Mouse (Mus musculus) cerebellum, adult 2 months (tissue): Measurements from ENCODE around the gene Palld. TPM values are rescaled to one million over a fixed set of nuclear protein-coding genes. Genes with fewer than 3 reads are reported as not detected.

Experiments used
- DNase-seq, 2 experiments: peaks; one replicate each; pipeline ENCODE4 v3.0.0; 2021
- H3K27ac ChIP-seq: fragments of 200-500 bp; 2 replicates; pipeline ENCODE4 v1.5.1; 2012; ENCODE audit warnings: low read length, control low read depth, inconsistent platforms; ENCODE audit not compliant: insufficient read depth
- H3K27me3 ChIP-seq: fragments of 200-500 bp; 2 replicates; pipeline ENCODE4 v1.6.1; 2012; ENCODE audit warnings: inconsistent platforms, mild to moderate bottlenecking, low read length, moderate library complexity; ENCODE audit not compliant: control insufficient read depth, insufficient read depth
- H3K4me1 ChIP-seq: fragments of 200-500 bp; 2 replicates; pipeline ENCODE4 v1.6.1; 2011; ENCODE audit warnings: low read length; ENCODE audit not compliant: control insufficient read depth, insufficient read depth
- H3K4me3 ChIP-seq: fragments of 200-500 bp; replicated peaks from 2 replicates; pipeline ENCODE3; 2011; ENCODE audit warnings: mild to moderate bottlenecking, low read depth, low read length, control low read depth; ENCODE audit not compliant: insufficient read depth
- CTCF ChIP-seq: fragments of 200-500 bp; IDR thresholded peaks from 2 replicates; pipeline ENCODE4 v1.5.1; 2011; ENCODE audit warnings: low read depth, mild to moderate bottlenecking, control low read depth, low read length, moderate library complexity, borderline replicate concordance; ENCODE audit not compliant: insufficient read depth
- POLR2A ChIP-seq: fragments of 200-500 bp; IDR thresholded peaks from 2 replicates; pipeline ENCODE4 v1.6.1; 2011; ENCODE audit warnings: low read length, control low read depth, borderline replicate concordance; ENCODE audit not compliant: insufficient read depth
- WGBS: fragments of 180-500 bp; shearing (Covaris S2); methylation state at CpG from one replicate; pipeline ENCODE4 v1.1.7; 2018; 5-methylcytosine and 5-hydroxymethylcytosine counted together
- polyA plus RNA-seq: library from polyadenylated mRNA; depleted of rRNA; stranded (reverse); fragments of >200 nt; gene quantifications from 2 replicates; pipeline ENCODE4 v1.2.3, GENCODE M21; 2012

Palld gene
- polyA plus RNA-seq, 1 experiment, result 5.5 TPM

DNA sequence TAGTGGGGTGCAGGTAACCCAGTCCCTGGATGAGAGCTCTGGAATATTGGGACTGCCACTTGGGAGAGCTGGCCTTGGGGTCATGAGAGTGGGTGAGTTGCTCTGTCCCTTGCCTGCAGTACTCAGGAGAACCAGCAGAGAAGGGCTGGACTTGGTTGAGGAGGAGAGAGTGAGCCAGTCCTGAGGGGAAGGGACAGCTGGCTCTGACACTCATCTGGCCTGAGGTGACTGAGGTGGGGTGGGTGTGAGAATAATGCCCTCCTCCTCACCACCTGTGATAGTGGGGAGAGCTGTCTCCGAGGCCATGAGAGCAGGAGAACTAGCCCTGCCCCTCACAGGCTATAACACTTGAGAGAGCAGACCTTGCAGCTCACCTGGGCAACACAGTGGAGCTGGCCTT is 5.1 kb downstream of the Palld start:
- no peak for DNase-seq
- Histone ChIP-seq H3K4me3 (no peak overlapping the region), H3K27ac (no peak overlapping the region), H3K27me3 (no peaks in the 10 kb centered on the region), H3K4me1 (no peaks in the 10 kb centered on the region)
- 56% methylated on average over 1 of the region's 1 CpGs for WGBS
- no peak for TF ChIP-seq CTCF
- TF ChIP-seq POLR2A, result no peak

- no peak overlapping the region for H3K27ac ChIP-seq
- no peak overlapping the region for H3K4me3 ChIP-seq
- no peaks in the 10 kb centered on the region for H3K4me1 ChIP-seq
- H3K27me3 ChIP-seq, result no peaks in the 10 kb centered on the region
- 94% methylated on average over 1 of the region's 1 CpGs for WGBS
- DNase-seq, result no peak
- TF ChIP-seq CTCF, result no peak
- TF ChIP-seq POLR2A, result no peak
Measured at GRCm38 (mm10) chr8:61896742-61897141, 5.7 kb downstream of the Palld start.

- Histone ChIP-seq H3K4me1 (no peaks in the 10 kb centered on the region), H3K27me3 (no peaks in the 10 kb centered on the region), H3K4me3 (no peak overlapping the region), H3K27ac (no peak overlapping the region)
- DNase-seq, result no peak
- TF ChIP-seq CTCF, result no peak
- TF ChIP-seq POLR2A, result no peak
- 54% methylated on average over 2 of the region's 2 CpGs for WGBS
Measured at GRCm38 (mm10) chr8:61894062-61894461, 8.4 kb downstream of the Palld start.

GRCm38 (mm10) chr8:61877607-61878006 is 24.9 kb downstream of the Palld start:
- TF ChIP-seq POLR2A, result no peak
- TF ChIP-seq CTCF, result no peak
- no peak overlapping the region for H3K4me3 ChIP-seq
- no peak overlapping the region for H3K27ac ChIP-seq
- DNase-seq, result no peak
- H3K4me1 ChIP-seq, result no peaks in the 10 kb centered on the region
- no peaks in the 10 kb centered on the region for H3K27me3 ChIP-seq
- 81% methylated on average over 7 of the region's 7 CpGs for WGBS

GRCm38 (mm10) chr8:61875290-61875689 is 27.2 kb downstream of the Palld start:
- 7% methylated on average over 5 of the region's 5 CpGs for WGBS

DNA sequence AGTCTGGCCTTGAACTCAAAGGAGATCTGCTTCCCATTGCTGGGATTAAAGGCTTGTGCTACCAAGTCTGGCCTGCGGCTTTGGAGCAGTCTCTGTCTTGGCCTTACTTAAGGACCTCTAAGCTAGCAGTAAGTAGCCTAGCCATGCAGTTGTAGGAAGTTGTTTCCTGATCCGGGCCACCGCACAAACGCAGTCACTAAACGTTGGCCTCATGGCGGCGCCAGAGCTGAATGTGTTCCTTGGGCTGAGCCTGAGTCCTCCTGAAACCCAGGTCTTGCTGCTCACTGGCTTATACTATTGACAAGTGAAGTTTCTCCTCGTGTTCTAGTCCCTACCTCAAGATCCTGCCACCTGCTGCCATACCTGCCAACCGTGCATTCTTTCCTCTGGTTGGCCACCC is 28.5 kb downstream of the Palld start:
- Histone ChIP-seq H3K4me1 (no peaks in the 10 kb centered on the region), H3K27me3 (no peaks in the 10 kb centered on the region), H3K4me3 (no peak overlapping the region), H3K27ac (no peak overlapping the region)
- no peak for DNase-seq
- TF ChIP-seq POLR2A, result no peak
- TF ChIP-seq CTCF, result no peak
- 43% methylated on average over 9 of the region's 9 CpGs for WGBS

More at GRCm38 (mm10) chr8:61875290-61875689, 27.2 kb downstream of the Palld start:
- Histone ChIP-seq H3K4me3 (no peak overlapping the region), H3K27ac (no peak overlapping the region), H3K4me1 (no peaks in the 10 kb centered on the region), H3K27me3 (no peaks in the 10 kb centered on the region)
- no peak for TF ChIP-seq POLR2A
- TF ChIP-seq CTCF, result 0 out of 2 replicates have a peak, but pooled peaks have one; percentile 8
- peak in 1 of 2 experiments; percentile 23 for DNase-seq

GRCm38 (mm10) chr8:61868481-61868880 is 34.0 kb downstream of the Palld start:
- no peak for DNase-seq
- Histone ChIP-seq H3K4me3 (no peak overlapping the region), H3K4me1 (no peaks in the 10 kb centered on the region), H3K27ac (no peak overlapping the region), H3K27me3 (no peaks in the 10 kb centered on the region)
- WGBS, result 87% methylated on average over 3 of the region's 3 CpGs
- TF ChIP-seq POLR2A (no peak), CTCF (no peak)

- H3K27me3 ChIP-seq, result no peaks in the 10 kb centered on the region
- WGBS, result 100% methylated on average over 1 of the region's 1 CpGs
- H3K4me3 ChIP-seq, result no peak overlapping the region
- no peaks in the 10 kb centered on the region for H3K4me1 ChIP-seq
- no peak overlapping the region for H3K27ac ChIP-seq
- no peak for DNase-seq
- TF ChIP-seq CTCF, result no peak
- TF ChIP-seq POLR2A, result no peak
Measured at GRCm38 (mm10) chr8:61866920-61867319, 35.6 kb downstream of the Palld start.
